Mouse (Mus musculus) thymus, adult 2 months (tissue): ENCODE data around the gene Ccna1. TPM values are rescaled to one million over a fixed set of nuclear protein-coding genes. Genes with fewer than 3 reads are reported as not detected.

Source experiments
- DNase-seq: peaks from one replicate; pipeline ENCODE4 v3.0.0; 2021
- H3K27ac ChIP-seq: fragments of 200-500 bp; 2 replicates; pipeline ENCODE4 v1.5.1; 2012; ENCODE audit warnings: low read length, control low read depth; ENCODE audit not compliant: control insufficient read depth, insufficient read depth
- H3K27me3 ChIP-seq: fragments of 200-500 bp; 2 replicates; pipeline ENCODE4 v1.6.1; 2012; ENCODE audit warnings: mild to moderate bottlenecking, low read length, moderate library complexity, mixed read lengths; ENCODE audit not compliant: control insufficient read depth, insufficient read depth
- H3K36me3 ChIP-seq: fragments of 200-500 bp; 2 replicates; pipeline ENCODE4 v1.6.1; 2012; ENCODE audit warnings: mild to moderate bottlenecking, low read length, moderate library complexity; ENCODE audit not compliant: control insufficient read depth, insufficient read depth
- H3K4me1 ChIP-seq: fragments of 200-500 bp; replicated peaks from 2 replicates; pipeline ENCODE4 v1.6.1; 2012; ENCODE audit warnings: low read length; ENCODE audit not compliant: control insufficient read depth, insufficient read depth
- H3K4me3 ChIP-seq: fragments of 200-500 bp; 2 replicates; pipeline ENCODE4 v1.5.1; 2012; ENCODE audit warnings: mild to moderate bottlenecking, low read length, control low read depth, moderate library complexity; ENCODE audit not compliant: control insufficient read depth, insufficient read depth
- CTCF ChIP-seq: fragments of 200-500 bp; IDR thresholded peaks from 2 replicates; pipeline ENCODE4 v1.5.1; 2012; ENCODE audit warnings: mild to moderate bottlenecking, control low read depth, low read length, moderate library complexity, borderline replicate concordance; ENCODE audit not compliant: control insufficient read depth, poor library complexity, insufficient read depth; ENCODE audit errors: extremely low read depth
- POLR2A ChIP-seq: fragments of 200-500 bp; IDR thresholded peaks from 2 replicates; pipeline ENCODE4 v1.6.1; 2012; ENCODE audit warnings: mild to moderate bottlenecking, low read length, control low read depth, moderate library complexity; ENCODE audit not compliant: control insufficient read depth, poor library complexity, insufficient read depth; ENCODE audit errors: extremely low read depth
- WGBS: fragments of 180-500 bp; shearing (Covaris S2); methylation state at CpG from one replicate; pipeline ENCODE4 v1.1.7; 2018; 5-methylcytosine and 5-hydroxymethylcytosine counted together
- polyA plus RNA-seq: library from polyadenylated mRNA; depleted of rRNA; stranded (reverse); fragments of >200 nt; gene quantifications from 2 replicates; pipeline ENCODE4 v1.2.3, GENCODE M21; 2012; rRNA removed

Gene Ccna1
- polyA plus RNA-seq, 1 experiment, result 0.94 TPM

DNA sequence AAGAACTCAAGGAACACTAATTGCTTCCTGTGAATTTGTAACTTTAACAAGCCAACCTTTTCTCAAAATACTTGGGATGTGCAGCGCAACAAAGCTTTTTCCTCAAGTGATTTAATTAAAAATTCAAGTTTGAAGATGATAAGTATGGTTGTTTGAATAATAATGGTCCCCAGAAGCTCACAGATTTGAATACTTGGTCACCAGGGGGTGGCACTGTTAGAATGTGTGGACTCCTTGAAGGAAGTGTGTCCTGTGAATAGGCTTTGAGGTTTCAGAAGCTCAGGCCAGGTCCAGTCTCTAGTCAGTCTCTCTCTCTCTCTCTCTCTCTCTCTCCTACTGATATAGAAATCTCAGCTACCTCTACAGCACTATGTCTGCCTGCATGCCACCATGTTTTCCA lies 32.0 kb downstream of the Ccna1 start:
- Histone ChIP-seq H3K4me3 (no peak overlapping the region), H3K27ac (no peak overlapping the region), H3K4me1 (no peaks in the 10 kb centered on the region), H3K36me3 (no peaks in the 10 kb centered on the region), H3K27me3 (no peaks in the 10 kb centered on the region)
- no peak for DNase-seq
- 97% methylated on average over 1 of the region's 1 CpGs for WGBS
- no peak for TF ChIP-seq POLR2A
- TF ChIP-seq CTCF, result no peak

DNA sequence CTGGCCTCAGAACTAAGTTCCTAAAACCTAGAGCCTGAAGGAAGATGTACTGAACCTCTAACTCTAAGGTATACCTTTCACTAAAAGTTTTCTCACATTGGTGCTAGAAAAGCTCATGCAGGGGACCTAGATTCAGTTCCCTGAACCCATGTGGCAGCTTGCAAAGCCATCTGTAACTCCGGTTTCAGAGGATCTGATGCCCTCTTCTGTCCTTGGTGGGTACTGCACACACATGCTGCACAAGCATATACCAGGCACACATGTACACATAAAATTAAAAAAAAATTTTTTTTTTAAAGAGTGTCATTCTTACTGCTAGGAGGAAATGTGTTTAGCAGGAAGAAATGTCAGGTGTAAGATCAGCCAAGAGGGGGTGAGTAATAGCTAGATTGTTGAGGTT lies 33.1 kb downstream of the Ccna1 start:
- Histone ChIP-seq H3K4me3 (no peak overlapping the region), H3K4me1 (no peaks in the 10 kb centered on the region), H3K36me3 (no peaks in the 10 kb centered on the region), H3K27ac (no peak overlapping the region), H3K27me3 (no peaks in the 10 kb centered on the region)
- DNase-seq, result no peak
- WGBS, result 81% methylated on average over 1 of the region's 1 CpGs
- no peak for TF ChIP-seq POLR2A

DNA sequence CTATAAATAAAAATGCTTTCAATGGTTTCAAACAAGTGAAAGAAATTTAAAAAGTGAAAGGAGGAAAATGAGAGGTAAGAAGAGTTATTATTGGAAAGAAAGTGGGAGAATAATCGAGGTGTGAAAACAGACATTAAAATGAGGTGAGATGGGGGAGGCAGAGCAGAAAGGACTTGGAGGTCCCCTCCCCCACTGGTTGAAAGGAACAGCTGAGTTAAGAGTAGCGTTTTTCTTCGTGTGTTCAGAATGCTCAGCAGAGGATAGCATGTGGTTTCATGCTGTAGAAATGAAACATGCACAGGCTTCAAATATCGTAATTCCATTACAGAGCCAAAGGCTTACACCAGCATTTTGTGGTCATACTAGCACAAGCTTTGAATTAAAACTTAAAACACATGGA lies 42.8 kb downstream of the Ccna1 start:
- 75% methylated on average over 4 of the region's 4 CpGs for WGBS
- no peak for DNase-seq
- Histone ChIP-seq H3K4me3 (no peak overlapping the region), H3K36me3 (no peaks in the 10 kb centered on the region), H3K27ac (no peak overlapping the region), H3K4me1 (no peaks in the 10 kb centered on the region), H3K27me3 (no peaks in the 10 kb centered on the region)
- TF ChIP-seq POLR2A (no peak), CTCF (no peak)

DNA sequence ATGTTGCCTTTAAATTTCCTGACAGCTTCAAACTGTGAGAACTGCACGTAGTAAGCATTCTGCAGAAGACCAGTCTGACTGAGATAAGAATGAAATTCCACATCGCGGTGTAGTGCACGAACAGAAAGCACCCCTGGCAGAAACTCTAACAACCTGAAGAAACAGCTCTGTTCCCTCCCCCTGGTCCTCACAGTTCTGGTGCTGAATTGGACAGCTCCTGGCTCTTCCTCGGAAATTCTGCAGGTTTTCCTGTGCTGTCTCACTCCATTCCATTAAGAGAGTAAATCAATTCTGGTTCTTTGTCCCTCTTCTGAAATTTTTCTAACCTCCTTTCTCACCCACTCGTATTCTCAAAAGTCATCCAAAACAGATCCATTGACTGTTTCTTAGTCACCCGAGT lies 43.6 kb downstream of the Ccna1 start:
- H3K4me1 ChIP-seq, result no peaks in the 10 kb centered on the region
- H3K36me3 ChIP-seq, result no peaks in the 10 kb centered on the region
- TF ChIP-seq CTCF, result no peak
- no peak for TF ChIP-seq POLR2A
- H3K4me3 ChIP-seq, result no peak overlapping the region
- no peaks in the 10 kb centered on the region for H3K27me3 ChIP-seq
- 42% methylated on average over 7 of the region's 7 CpGs for WGBS
- no peak for DNase-seq
- no peak overlapping the region for H3K27ac ChIP-seq

DNA sequence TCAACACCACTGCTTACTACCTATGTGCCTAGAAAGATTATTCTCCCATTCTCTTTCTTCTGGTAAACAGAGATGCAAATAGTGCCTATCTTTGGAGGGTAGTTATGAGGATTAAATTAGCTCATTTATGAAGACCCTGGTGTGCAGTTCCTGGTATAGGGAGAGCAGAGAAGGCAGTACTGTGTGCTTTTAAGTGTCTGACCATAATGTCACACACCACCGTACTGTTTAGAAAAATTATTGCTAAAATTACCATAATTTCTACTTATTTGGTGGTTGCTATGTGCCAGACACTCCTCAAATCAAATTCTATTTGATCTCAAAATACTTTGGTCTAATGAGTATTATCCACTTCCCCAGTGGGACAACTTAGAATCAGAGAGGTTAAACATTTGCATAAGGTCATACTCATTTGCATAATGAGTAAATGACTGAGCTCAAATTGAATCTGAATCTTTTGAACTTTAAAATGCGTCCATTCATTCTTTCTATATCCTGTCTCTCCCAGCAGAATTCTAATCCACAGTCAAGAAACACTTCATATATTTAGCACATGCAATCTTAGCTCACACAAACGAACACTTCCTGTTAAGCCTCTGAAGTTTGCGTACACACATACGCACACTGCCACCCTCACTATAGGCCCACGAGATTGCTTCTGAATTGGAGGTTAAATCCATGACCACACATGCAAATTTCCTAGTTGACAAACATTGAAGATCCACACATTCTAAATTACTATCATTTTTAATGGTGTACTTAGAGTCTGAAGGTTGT lies 46.1 kb downstream of the Ccna1 start:
- Histone ChIP-seq H3K4me3 (no peak overlapping the region), H3K36me3 (no peaks in the 10 kb centered on the region)
- WGBS, result 80% methylated on average over 6 of the region's 6 CpGs

DNA sequence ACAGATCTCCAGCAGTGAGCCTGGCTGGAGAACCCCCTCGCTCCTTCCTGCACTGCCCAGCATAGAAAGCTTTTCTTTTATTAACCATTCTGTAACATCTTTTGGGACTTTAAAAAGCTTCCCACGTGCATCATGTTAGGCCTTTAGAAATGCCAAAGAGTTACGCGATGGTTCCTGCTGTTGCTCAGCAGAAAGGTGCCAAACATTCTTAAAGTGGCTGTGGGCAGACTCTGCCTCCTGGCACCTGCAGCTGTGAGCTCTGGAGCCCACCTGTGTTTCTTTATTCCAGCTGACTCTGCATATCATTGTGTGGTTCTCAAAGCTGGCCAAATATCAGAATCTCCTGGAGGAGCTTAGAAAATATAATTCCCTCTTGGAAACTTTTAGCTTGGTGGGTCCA lies 51.3 kb downstream of the Ccna1 start:
- TF ChIP-seq POLR2A (no peak), CTCF (no peak)
- 74% methylated on average over 4 of the region's 4 CpGs for WGBS
- no peaks in the 10 kb centered on the region for H3K36me3 ChIP-seq
- DNase-seq, result no peak
- H3K4me3 ChIP-seq, result no peak overlapping the region
- H3K4me1 ChIP-seq, result no peaks in the 10 kb centered on the region
- H3K27ac ChIP-seq, result no peak overlapping the region
- H3K27me3 ChIP-seq, result no peaks in the 10 kb centered on the region

More for the DNA sequence above, 46.1 kb downstream of the Ccna1 start:
- Histone ChIP-seq H3K27me3 (no peaks in the 10 kb centered on the region), H3K4me1 (no peaks in the 10 kb centered on the region), H3K27ac (no peak overlapping the region)
- DNase-seq, result no peak
- TF ChIP-seq POLR2A, result no peak
- no peak for TF ChIP-seq CTCF

DNA sequence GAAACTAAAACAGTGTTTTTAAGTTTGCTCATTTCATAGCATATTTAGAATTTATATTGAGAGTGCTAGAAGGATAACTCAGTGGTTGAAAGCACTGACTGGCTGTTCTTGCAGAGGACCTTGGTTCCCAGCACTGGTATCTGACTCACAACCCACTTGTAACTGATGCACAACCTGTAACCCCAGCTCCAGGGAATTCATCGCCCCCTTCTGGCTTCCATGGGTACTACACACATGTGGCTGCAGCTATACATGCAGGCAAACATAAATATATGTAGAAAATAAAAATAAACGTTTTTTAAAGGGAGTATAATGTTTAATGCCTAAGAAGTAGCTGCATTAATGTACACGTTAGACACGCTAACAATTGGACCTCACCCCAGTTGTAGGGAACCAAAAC lies 53.6 kb downstream of the Ccna1 start:
- no peak overlapping the region for H3K27ac ChIP-seq
- no peak overlapping the region for H3K4me3 ChIP-seq
- no peaks in the 10 kb centered on the region for H3K27me3 ChIP-seq
- TF ChIP-seq CTCF (no peak), POLR2A (no peak)
- no peaks in the 10 kb centered on the region for H3K4me1 ChIP-seq
- DNase-seq, result no peak
- 73% methylated on average over 4 of the region's 4 CpGs for WGBS
- no peaks in the 10 kb centered on the region for H3K36me3 ChIP-seq

Other genes starting within 250 kb of the Ccna1 start
- 29.8 and 42.3 TPM in 2 replicates for gene Rfxap, start 247.7 kb downstream of the Ccna1 start, polyA plus RNA-seq
- gene Sertm1, start 139.6 kb downstream of the Ccna1 start, polyA plus RNA-seq, result 0.04 and 0.12 TPM in 2 replicates
- 9.0 and 9.5 TPM in 2 replicates for gene Spg20, start 56.6 kb upstream of the Ccna1 start, polyA plus RNA-seq
- not detected in 2 replicates for gene Ccdc169, start 81.8 kb upstream of the Ccna1 start, polyA plus RNA-seq
- gene Sohlh2, start 126.5 kb upstream of the Ccna1 start, polyA plus RNA-seq, result 0.15 TPM in 1 of 2 replicates, not detected in the other
- gene Dclk1, start 186.9 kb upstream of the Ccna1 start, polyA plus RNA-seq, result 1.6 and 1.9 TPM in 2 replicates